Mouse (Mus musculus): Measurements from ENCODE around the gene Olfr1180.
"Not testable (repeated sequence)": the region's sequence is repeated elsewhere in the genome, so short reads cannot be mapped to it uniquely, and the experiment has no call there.

Gene Olfr1180

DNA sequence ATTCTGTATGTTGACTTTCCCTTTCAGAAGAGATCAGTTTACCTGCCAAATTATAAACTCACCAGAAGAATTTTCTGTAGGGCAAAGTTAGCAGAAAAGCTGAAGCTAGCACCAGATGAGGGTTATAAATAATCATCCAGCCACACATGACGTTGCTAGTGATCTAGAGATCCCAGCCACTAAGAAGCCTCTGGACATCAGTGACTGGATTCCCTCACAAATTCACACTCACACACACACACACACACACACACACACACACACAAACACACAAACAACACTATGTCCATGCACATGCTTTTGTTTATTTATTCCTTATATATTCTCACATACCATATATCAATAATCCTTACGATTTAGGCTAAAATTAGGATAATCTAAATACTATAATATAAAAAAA, at the start of gene Olfr1180:
TSS of gene Olfr1180 (minus strand) at position 101 of the 400 bp plus-strand sequence.
- DNase-seq (ENCODE audit: inconsistent ontology term): no peak

DNA sequence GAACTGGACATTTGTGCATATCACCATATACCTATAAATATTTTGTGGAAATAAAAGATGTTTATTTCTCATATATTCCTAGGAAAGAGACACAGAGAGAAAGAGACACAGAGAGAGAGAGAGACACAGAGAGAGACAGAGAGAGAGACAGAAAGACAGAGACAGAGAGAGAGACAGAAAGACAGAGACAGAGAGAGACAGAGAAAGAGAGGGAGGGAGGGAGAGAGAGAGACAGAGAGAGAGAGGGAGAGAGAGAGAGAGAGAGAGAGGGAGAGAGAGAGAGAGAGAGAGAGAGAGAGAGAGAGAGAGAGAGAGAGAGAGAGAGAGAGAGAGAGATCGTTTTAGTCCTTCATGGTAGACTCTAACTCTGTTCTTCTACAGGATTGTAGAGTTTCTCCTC, 35.6 kb upstream of the Olfr1180 start, which contains the start of gene Olfr1183:
TSS of gene Olfr1183 (plus strand) at position 301 of the 400 bp plus-strand sequence.
- DNase-seq (ENCODE audit: inconsistent ontology term): not testable (repeated sequence)

DNA sequence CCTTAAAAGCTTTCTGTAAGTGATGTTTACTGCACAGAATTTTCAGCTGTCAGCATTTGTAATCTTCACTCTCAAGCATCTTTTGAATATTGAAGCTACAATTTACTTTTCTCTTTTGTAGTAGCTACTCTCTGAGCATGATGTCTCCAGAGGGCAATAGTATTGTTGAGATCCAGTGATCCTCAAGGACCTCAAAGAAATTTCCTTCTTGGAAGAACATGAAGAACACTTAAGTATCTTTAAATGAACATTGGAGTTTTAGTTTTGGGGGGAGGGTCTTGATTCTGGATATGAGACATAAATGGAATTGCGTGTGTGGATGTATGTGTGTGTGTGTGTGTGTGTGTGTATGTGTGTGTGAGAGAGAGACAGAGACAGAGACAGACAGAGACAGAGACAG, 30.1 kb upstream of the Olfr1180 start, which contains the start of gene Gm13757:
TSS of gene Gm13757 (minus strand) at position 101 of the 400 bp plus-strand sequence.
- DNase-seq (ENCODE audit: inconsistent ontology term): no peak

DNA sequence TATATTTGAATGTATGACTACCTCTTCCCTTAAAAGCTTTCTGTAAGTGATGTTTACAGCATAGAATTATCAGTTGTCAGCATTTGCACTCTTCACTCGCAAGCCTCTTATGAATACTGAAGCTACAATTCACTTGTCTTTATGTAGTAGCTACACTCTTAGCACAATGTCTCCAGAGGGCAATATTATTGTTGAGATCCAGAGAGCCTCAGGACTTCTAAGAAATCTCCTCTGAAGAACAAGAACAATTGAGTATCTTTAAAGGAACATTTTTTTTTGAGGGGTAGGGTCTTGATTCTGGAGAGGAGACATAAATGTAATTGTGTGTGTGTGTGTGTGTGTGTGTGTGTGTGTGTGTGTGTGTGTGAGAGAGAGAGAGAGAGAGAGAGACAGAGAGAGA, 7.1 kb upstream of the Olfr1180 start, which contains the start of gene Olfr1181:
TSS of gene Olfr1181 (minus strand) at position 101 of the 400 bp plus-strand sequence.
- no peak for DNase-seq (ENCODE audit: inconsistent ontology term)

DNA sequence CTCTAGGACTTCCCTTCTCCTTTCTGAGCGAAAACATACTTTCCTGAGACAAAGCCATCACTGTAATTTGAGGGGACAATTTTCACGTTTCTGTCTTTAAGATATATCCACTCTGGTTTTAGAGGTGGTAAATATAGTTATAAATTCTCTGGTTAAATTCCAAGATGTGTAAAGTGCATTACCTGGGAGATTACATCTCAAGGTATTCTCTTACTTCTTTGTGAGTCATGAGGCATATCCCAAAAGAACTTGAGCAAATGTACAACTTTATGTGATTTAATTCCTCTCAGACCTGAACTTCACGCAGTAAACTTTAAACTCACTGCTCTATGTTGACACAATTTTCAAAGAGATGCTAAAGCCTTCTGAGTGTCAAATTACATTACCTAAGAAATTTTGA, 12.6 kb downstream of the Olfr1180 start, which contains the start of gene Olfr1179:
TSS of gene Olfr1179 (minus strand) at position 101 of the 400 bp plus-strand sequence.
- no peak for DNase-seq (ENCODE audit: inconsistent ontology term)

DNA sequence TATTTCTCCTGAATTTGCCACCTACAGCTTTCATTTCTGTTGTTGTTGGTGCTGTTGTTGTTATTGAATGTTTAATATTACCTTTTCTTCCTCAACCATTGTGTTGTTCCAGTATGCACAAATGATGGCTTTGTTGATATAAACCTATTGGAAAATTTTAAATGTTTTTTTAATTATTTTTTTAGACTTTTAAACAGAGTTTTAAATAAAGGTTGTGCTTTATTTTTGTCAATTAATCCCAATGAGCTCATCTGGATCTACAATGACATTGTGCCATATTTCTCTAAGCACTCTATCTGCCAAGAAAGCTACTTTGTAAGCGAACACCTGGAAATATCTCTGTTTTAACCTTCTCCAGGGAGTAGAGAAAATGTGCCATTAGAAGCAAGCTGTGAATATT, 32.2 kb downstream of the Olfr1180 start, which contains the start of gene Olfr1178:
TSS of gene Olfr1178 (plus strand) at position 301 of the 400 bp plus-strand sequence.
- DNase-seq (ENCODE audit: inconsistent ontology term): no peak
